Mouse (Mus musculus): ENCODE measurements around the gene Adgrl2. TPM values are rescaled to one million over a fixed set of nuclear protein-coding genes. Genes with fewer than 3 reads are reported as not detected.

The Adgrl2 gene
- total RNA-seq, 2 experiments from 2014 or later, result 123 to 129 TPM

- intact Hi-C loops (cut with DNase I), result no loop called here
- DNase-seq (ENCODE audit: low spot score in 2 of 2), result no peak
Measured at GRCm38 (mm10) chr3:148896281-148896680, 94.1 kb downstream of the Adgrl2 start.

GRCm38 (mm10) chr3:148895396-148896109 is 94.8 kb downstream of the Adgrl2 start:
- no peak for DNase-seq (ENCODE audit: low spot score in 2 of 2)
- intact Hi-C loops (cut with DNase I), result no loop called here

GRCm38 (mm10) chr3:148894867-148895266 is 95.5 kb downstream of the Adgrl2 start:
- no peak for DNase-seq (ENCODE audit: low spot score in 2 of 2)
- intact Hi-C loops (cut with DNase I), result no loop called here

GRCm38 (mm10) chr3:148887902-148888301 is 102.5 kb downstream of the Adgrl2 start:
- intact Hi-C loops (cut with DNase I), result no loop called here
- no peak for DNase-seq (ENCODE audit: low spot score in 2 of 2)

GRCm38 (mm10) chr3:148886956-148887355 is 103.4 kb downstream of the Adgrl2 start:
- DNase-seq (ENCODE audit: low spot score in 2 of 2), result no peak
- intact Hi-C loops (cut with DNase I), result no loop called here

- no peak for DNase-seq (ENCODE audit: low spot score in 2 of 2)
- intact Hi-C loops (cut with DNase I), result no loop called here
Measured at GRCm38 (mm10) chr3:148885980-148886668, 104.2 kb downstream of the Adgrl2 start.

- intact Hi-C loops (cut with DNase I), result no loop called here
- DNase-seq (ENCODE audit: low spot score in 2 of 2), result no peak
Measured at GRCm38 (mm10) chr3:148885184-148885583, 105.2 kb downstream of the Adgrl2 start.

- no peak for DNase-seq (ENCODE audit: low spot score in 2 of 2)
- intact Hi-C loops (cut with DNase I), result no loop called here
Measured at GRCm38 (mm10) chr3:148881431-148881830, 108.9 kb downstream of the Adgrl2 start.

GRCm38 (mm10) chr3:148872563-148872962 is 117.8 kb downstream of the Adgrl2 start:
- intact Hi-C loops (cut with DNase I), result no loop called here
- DNase-seq (ENCODE audit: low spot score in 2 of 2), result no peak

GRCm38 (mm10) chr3:148871792-148872464 is 118.4 kb downstream of the Adgrl2 start:
- no peak for DNase-seq (ENCODE audit: low spot score in 2 of 2)
- intact Hi-C loops (cut with DNase I), result no loop called here

GRCm38 (mm10) chr3:148867618-148868017 is 122.7 kb downstream of the Adgrl2 start:
- intact Hi-C loops (cut with DNase I), result loop anchor here (10.0 kb wide), 1 partner anchor 117 kb away; no protein-coding TSS in a partner anchor
- DNase-seq (ENCODE audit: low spot score in 2 of 2), result no peak

GRCm38 (mm10) chr3:148866633-148867032 is 123.7 kb downstream of the Adgrl2 start:
- no peak for DNase-seq (ENCODE audit: low spot score in 2 of 2)
- intact Hi-C loops (cut with DNase I), result loop anchor here (10.0 kb wide), 1 partner anchor 118 kb away; no protein-coding TSS in a partner anchor

GRCm38 (mm10) chr3:148866053-148866452 is 124.3 kb downstream of the Adgrl2 start:
- intact Hi-C loops (cut with DNase I), result loop anchor here (10.0 kb wide), 1 partner anchor 119 kb away; no protein-coding TSS in a partner anchor

GRCm38 (mm10) chr3:148865234-148865633 is 125.1 kb downstream of the Adgrl2 start:
- intact Hi-C loops (cut with DNase I), result loop anchor here (10.0 kb wide), 1 partner anchor 120 kb away; no protein-coding TSS in a partner anchor
- no peak for DNase-seq (ENCODE audit: low spot score in 2 of 2)

More at GRCm38 (mm10) chr3:148866053-148866452, 124.3 kb downstream of the Adgrl2 start:
- DNase-seq (ENCODE audit: low spot score in 2 of 2), result no peak

- intact Hi-C loops (cut with DNase I), result loop anchor here (10.0 kb wide), 1 partner anchor 123 kb away; no protein-coding TSS in a partner anchor
- no peak for DNase-seq (ENCODE audit: low spot score in 2 of 2)
Measured at GRCm38 (mm10) chr3:148861860-148862259, 128.5 kb downstream of the Adgrl2 start.

GRCm38 (mm10) chr3:148854306-148854910 is 135.9 kb downstream of the Adgrl2 start:
- DNase-seq (ENCODE audit: low spot score in 2 of 2), result no peak
- intact Hi-C loops (cut with DNase I), result no loop called here

GRCm38 (mm10) chr3:148853372-148853771 is 137.0 kb downstream of the Adgrl2 start:
- no peak for DNase-seq (ENCODE audit: low spot score in 2 of 2)
- intact Hi-C loops (cut with DNase I), result no loop called here

- intact Hi-C loops (cut with DNase I), result no loop called here
- DNase-seq (ENCODE audit: low spot score in 2 of 2), result no peak
Measured at GRCm38 (mm10) chr3:148852556-148852955, 137.8 kb downstream of the Adgrl2 start.

GRCm38 (mm10) chr3:148850821-148851220 is 139.5 kb downstream of the Adgrl2 start:
- no peak for DNase-seq (ENCODE audit: low spot score in 2 of 2)
- intact Hi-C loops (cut with DNase I), result no loop called here

- intact Hi-C loops (cut with DNase I), result no loop called here
Measured at GRCm38 (mm10) chr3:148848366-148848765, 142.0 kb downstream of the Adgrl2 start.

More at GRCm38 (mm10) chr3:148848366-148848765, 142.0 kb downstream of the Adgrl2 start:
- no peak for DNase-seq (ENCODE audit: low spot score in 2 of 2)
